ENCODE assay signal across 7 mouse cellular contexts in genomic region chr11:3370928-3371598, GRCm38 (mm10). TPM values are rescaled to one million over a fixed set of nuclear protein-coding genes. Genes with fewer than 3 reads are reported as not detected.
DNase-seq lines count a peak whose midpoint lies in the region; ATAC-seq lines count a peak whose summit lies in the region.

No protein-coding gene starts in this region.

- H3K27me3 ChIP-seq in embryonic facial prominence, embryonic 10.5 days (replicated peaks; ENCODE audit: low read depth, poor library complexity, severe bottlenecking), result no peaks in the 10 kb centered on the region
- no peaks in the 10 kb centered on the region for H3K27me3 ChIP-seq in intestine, embryonic 16.5 days (replicated peaks; ENCODE audit: control insufficient read depth, insufficient read depth, low read length)
- H3K27me3 ChIP-seq in midbrain, embryonic 10.5 days (ENCODE audit: low read depth, poor library complexity, severe bottlenecking), result no peaks in the 10 kb centered on the region

- H3K4me1 ChIP-seq in embryonic facial prominence, embryonic 10.5 days, result peaks cover 67% of the 10 kb centered on the region
- peaks cover 54% of the 10 kb centered on the region for H3K4me1 ChIP-seq in intestine, embryonic 16.5 days (ENCODE audit: control insufficient read depth, insufficient read depth, low read length)
- peaks cover 63% of the 10 kb centered on the region for H3K4me1 ChIP-seq in midbrain, embryonic 10.5 days

- 1% methylated on average over 27 of the region's 27 CpGs for WGBS in embryonic facial prominence, embryonic 10.5 days
- WGBS in intestine, embryonic 16.5 days, result 6% methylated on average over 27 of the region's 27 CpGs
- 2% methylated on average over 27 of the region's 27 CpGs for WGBS in midbrain, embryonic 10.5 days

- H3K4me2 ChIP-seq in intestine, embryonic 16.5 days (ENCODE audit: low read depth, low read length), result peak overlapping the region; percentile 75

- no peaks in the 10 kb centered on the region; the same call in 1 of the 2 replicates for H3K36me3 ChIP-seq in embryonic facial prominence, embryonic 10.5 days (replicated peaks)
- H3K36me3 ChIP-seq in intestine, embryonic 16.5 days (ENCODE audit: control insufficient read depth, insufficient read depth, low read length), result no peaks in the 10 kb centered on the region
- H3K36me3 ChIP-seq in midbrain, embryonic 10.5 days, result no peaks in the 10 kb centered on the region

- H3K9ac ChIP-seq in intestine, embryonic 16.5 days (ENCODE audit: low read depth, low read length), result peak overlapping the region; percentile 71

- peak overlapping the region; percentile 66 for H3K4me3 ChIP-seq in embryonic facial prominence, embryonic 10.5 days
- peak overlapping the region; percentile 58 for H3K4me3 ChIP-seq in intestine, embryonic 16.5 days (ENCODE audit: low read length)
- H3K4me3 ChIP-seq in midbrain, embryonic 10.5 days, result peak overlapping the region; percentile 67

- intact Hi-C loops in left cerebral cortex, postnatal 36 days (cut with DNase I), result loop anchor here (5.0 kb wide), 1 partner anchor 36 kb away; the partner anchor contains the start of gene Limk2

- peak; percentile 85 for ATAC-seq in intestine, embryonic 16.5 days

- no peaks in the 10 kb centered on the region for H3K9me3 ChIP-seq in embryonic facial prominence, embryonic 10.5 days
- no peaks in the 10 kb centered on the region for H3K9me3 ChIP-seq in intestine, embryonic 16.5 days (ENCODE audit: control insufficient read depth, low read length)
- H3K9me3 ChIP-seq in midbrain, embryonic 10.5 days (replicated peaks), result no peaks in the 10 kb centered on the region

- peak; percentile 91 for DNase-seq in adrenal gland, postnatal 14 days
- DNase-seq in embryonic facial prominence, embryonic 10.5 days (ENCODE audit: low spot score), result peak; percentile 93
- DNase-seq in gastrocnemius, postnatal 4 days (ENCODE audit: low spot score in 2 of 2), result peak; percentile 57 to 81
- peak; percentile 81 to 85 for DNase-seq in left cerebral cortex, postnatal 36 days (ENCODE audit: low spot score in 2 of 2)
- peak; percentile 91 for DNase-seq in midbrain, embryonic 10.5 days (ENCODE audit: low spot score)
- DNase-seq in skeletal muscle tissue, adult 2 months (ENCODE audit: low read depth, low spot score), result peak; percentile 72

- H3K27ac ChIP-seq in embryonic facial prominence, embryonic 10.5 days (replicated peaks), result peak overlapping the region; percentile 81
- peak overlapping the region; percentile 72 for H3K27ac ChIP-seq in intestine, embryonic 16.5 days (ENCODE audit: low read length)
- peak overlapping the region; percentile 85 for H3K27ac ChIP-seq in midbrain, embryonic 10.5 days (replicated peaks)

RNA-seq across cellular contexts. Expression of gene Limk2, which starts 37.9 kb away (rescaled TPM):
- total RNA-seq in adrenal gland, postnatal 14 days (2021), result 21.4 and 30.6 TPM in 2 replicates
- 57.9 and 60.5 TPM in 2 replicates for polyA plus RNA-seq in embryonic facial prominence, embryonic 10.5 days (2016; fragmentation: Nextera tagmentation; extraction: Ambion mirVana)
- 10 to 100 TPM; 23.6 to 28.2 TPM for total RNA-seq in gastrocnemius, postnatal 4 days (2021)
- polyA plus RNA-seq in intestine, embryonic 16.5 days (2015; fragmentation: Nextera tagmentation; extraction: Ambion mirVana), result 81.3 and 90.6 TPM in 2 replicates
- 100 to 1,000 TPM in 1 of 2 experiments, 10 to 100 TPM in 1; 82.9 to 103 TPM for total RNA-seq in left cerebral cortex, postnatal 36 days (2021)
- 50.7 and 68.9 TPM in 2 replicates for polyA plus RNA-seq in midbrain, embryonic 10.5 days (2016; fragmentation: Nextera tagmentation; extraction: Ambion mirVana)

RNA-seq across cellular contexts. Expression of gene Pik3ip1, which starts 40.9 kb away (rescaled TPM):
- 11.1 and 24.2 TPM in 2 replicates for total RNA-seq in adrenal gland, postnatal 14 days (2021)
- 7.3 and 11.2 TPM in 2 replicates for polyA plus RNA-seq in embryonic facial prominence, embryonic 10.5 days (2016; fragmentation: Nextera tagmentation; extraction: Ambion mirVana)
- total RNA-seq in gastrocnemius, postnatal 4 days (2021), result 10 to 100 TPM; 14.9 to 18.2 TPM
- 7.3 and 8.8 TPM in 2 replicates for polyA plus RNA-seq in intestine, embryonic 16.5 days (2015; fragmentation: Nextera tagmentation; extraction: Ambion mirVana)
- total RNA-seq in left cerebral cortex, postnatal 36 days (2021), result 10 to 100 TPM; 32.6 to 34.3 TPM
- 7.4 and 13.0 TPM in 2 replicates for polyA plus RNA-seq in midbrain, embryonic 10.5 days (2016; fragmentation: Nextera tagmentation; extraction: Ambion mirVana)

Comparison
In these comparisons a context has a peak if more than half of its experiments do, and no peak if none do; other contexts are left out.
1. Peak in every context shown above with its lines: DNase-seq, ATAC-seq, H3K4me3 ChIP-seq and H3K27ac ChIP-seq.